Mouse (Mus musculus) heart, adult 18-20 months (tissue): ENCODE measurements around the gene Ptprg. TPM values are rescaled to one million over a fixed set of nuclear protein-coding genes. Genes with fewer than 3 reads are reported as not detected.

Experiments used
- DNase-seq, 2 experiments: peaks; one replicate each; pipeline ENCODE4 v3.0.0; 2021 to 2022; ENCODE audit warnings: mixed read lengths in 1 of 2
- total RNA-seq, 2 experiments: library from RNA; stranded (reverse); gene quantifications; 2 replicates each; pipeline ENCODE4 v1.2.3; 2021

The Ptprg gene
- total RNA-seq, 2 experiments from 2014 or later: 46.4 to 51.8 TPM

DNA sequence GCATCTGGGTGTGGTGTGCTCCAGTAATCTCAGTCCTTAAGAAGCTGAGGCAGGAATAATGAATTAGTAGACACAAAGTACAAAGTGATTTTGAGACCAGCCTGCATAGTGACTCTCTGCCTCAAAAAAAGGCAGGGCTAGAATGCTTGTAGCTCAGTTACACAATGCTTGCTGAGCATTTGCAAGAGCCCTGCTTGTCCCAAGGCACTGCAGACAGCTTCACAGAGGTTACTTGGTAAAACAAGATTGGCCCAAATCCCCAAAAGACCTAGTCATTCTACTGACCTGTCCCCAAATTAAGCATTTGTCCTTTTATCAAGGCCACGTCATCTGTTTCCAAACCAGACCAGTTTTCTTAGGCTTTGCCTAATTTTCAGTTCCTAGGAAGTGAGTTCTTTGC lies 190.4 kb downstream of the Ptprg start:
- DNase-seq: no peak

GRCm38 (mm10) chr14:11752678-11753077 lies 199.3 kb downstream of the Ptprg start:
- DNase-seq: no peak

GRCm38 (mm10) chr14:11754656-11755055 lies 201.3 kb downstream of the Ptprg start:
- DNase-seq: no peak

- no peak for DNase-seq
Observed at GRCm38 (mm10) chr14:11758185-11758584, 204.9 kb downstream of the Ptprg start.

- DNase-seq: no peak
Observed at GRCm38 (mm10) chr14:11759356-11759755, 206.0 kb downstream of the Ptprg start.

DNA sequence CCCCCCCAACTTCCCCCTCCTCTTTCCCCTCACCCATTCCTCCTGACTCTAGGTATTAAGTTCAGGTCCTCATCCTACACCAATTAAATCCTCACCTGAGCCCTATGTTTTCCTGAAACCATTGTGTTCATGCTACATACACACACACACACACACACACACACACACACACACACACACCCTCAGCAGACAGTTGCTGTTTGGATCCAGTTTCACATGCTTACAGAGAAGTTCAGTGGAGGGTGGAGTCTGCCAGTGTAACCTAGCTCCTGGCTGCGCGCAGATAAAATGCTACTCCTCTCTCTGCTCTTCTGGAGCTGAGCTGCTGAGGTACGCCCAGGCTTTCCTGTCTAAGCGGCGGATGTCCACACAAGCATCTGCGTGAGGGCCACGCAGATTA lies 209.7 kb downstream of the Ptprg start:
- DNase-seq: no peak

GRCm38 (mm10) chr14:11772736-11773135 lies 219.4 kb downstream of the Ptprg start:
- no peak for DNase-seq

DNA sequence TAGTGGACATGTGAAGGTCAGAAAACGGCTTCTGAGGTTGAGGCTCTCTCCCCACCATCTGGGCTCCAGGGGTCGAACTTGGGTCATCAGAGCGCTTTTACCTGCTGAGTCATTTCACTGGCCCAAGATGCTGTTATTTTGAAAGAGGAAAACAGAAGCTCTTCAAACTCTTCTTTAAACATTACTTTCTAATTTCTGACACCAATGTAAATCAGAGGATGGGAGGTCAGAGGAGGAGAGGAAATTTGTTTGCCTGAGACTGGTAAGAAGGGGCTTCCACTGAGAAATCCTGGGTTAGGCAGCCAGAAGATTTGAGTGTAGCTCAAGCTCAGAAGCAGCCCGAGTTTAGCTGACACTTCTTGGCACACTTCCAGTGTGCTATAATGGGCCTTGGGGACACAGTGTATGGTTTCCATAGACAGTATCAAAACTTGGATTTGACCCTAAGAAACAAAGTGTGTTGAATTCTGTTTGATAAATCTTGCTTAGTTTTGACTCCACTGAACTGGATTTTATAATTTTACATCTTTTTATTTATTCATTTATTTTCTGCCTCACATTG lies 221.2 kb downstream of the Ptprg start:
- DNase-seq: peak; percentile 36 to 37

DNA sequence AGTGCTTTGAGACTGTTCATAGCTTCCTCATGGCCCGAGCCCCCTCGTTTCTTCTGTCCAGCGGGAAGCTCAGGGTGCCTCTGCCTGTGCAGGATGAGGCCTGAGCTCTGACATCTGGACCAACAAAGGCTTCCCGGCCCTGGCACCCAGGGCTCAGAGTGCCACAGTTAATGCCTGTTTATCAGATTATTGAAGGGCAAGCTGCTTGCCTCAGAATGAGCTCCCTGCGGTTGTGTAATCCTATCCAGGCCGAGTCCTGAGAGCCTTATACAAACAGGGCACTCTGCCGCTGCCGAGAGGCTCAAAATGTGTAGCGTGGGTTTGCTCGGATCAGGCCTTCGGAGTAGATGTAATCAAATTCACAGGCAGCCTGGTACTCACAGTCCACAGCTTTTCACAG lies 221.9 kb downstream of the Ptprg start:
- peak; percentile 59 to 65 for DNase-seq

GRCm38 (mm10) chr14:11775951-11776495 lies 222.7 kb downstream of the Ptprg start:
- DNase-seq: no peak

- DNase-seq: no peak
Observed at GRCm38 (mm10) chr14:11776566-11776965, 223.2 kb downstream of the Ptprg start.

DNA sequence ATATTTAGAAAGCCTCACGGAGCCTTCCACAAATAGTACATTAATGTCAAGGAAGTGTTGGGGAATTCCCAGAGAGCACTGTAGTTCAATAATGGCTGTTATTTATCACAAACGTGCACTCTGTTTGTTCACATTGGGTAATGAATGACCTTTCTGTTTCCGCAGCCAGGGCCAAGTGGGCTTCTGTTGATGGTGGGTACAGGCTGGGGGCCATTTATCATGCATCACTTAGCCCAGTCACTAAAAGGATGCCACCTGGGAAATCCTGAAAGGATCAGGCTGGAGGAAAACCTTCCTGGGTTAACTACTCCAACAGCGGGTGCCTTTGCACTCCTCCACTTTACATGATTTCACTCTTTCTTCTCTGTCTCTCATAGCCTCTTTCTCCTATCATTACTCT lies 237.9 kb downstream of the Ptprg start:
- no peak for DNase-seq

DNA sequence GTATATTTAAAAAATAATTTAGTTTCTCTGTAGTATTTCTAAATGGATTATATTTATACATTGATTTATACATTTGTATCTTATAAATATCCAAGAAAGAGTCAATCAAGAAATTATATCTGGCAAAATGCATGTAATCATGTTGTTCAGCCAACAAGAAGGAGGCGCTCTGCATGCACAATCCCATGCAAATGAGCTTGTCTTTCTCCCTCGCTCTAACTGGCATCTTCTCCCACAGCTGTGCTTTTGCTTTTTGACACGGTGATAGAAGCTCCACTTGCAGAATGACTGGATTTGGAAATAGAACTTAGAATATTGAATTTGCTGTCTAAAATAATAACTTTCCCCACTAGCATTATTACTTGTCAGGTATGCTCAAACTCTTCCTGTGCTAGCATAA lies 240.5 kb downstream of the Ptprg start:
- DNase-seq: no peak

DNA sequence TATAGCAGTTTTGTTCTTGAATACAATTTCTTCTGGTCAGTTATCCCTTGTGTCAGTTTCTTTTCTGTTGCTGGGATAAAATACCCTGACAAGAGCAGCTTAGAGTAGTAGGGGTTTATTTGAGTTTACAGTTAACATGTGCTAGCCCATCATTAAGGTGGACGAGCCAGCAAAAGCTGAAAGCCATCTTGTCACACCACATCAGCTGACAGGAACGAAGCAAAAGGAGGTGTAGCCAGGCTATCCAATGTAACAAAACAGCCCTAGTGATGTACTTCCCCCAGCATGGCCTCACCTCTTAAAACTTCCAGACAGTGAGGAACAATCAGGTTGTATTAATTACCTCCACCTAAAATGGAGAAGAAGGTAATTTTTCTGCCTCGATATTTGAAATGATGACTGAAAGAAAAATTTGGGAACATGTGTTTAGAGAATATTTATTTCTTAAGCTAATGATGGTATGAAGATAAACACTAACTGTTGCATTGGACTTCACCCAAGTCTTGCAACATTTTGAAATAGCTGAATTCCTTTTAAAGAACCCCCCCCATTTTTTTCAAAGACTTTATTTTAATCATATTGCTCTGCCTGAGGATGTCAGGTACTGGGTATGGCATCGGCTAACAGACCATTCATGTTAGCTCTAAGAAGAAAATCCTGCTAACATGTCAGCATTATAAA lies 249.2 kb downstream of the Ptprg start:
- no peak for DNase-seq

GRCm38 (mm10) chr14:11806674-11807073 lies 253.3 kb downstream of the Ptprg start:
- DNase-seq: no peak

DNA sequence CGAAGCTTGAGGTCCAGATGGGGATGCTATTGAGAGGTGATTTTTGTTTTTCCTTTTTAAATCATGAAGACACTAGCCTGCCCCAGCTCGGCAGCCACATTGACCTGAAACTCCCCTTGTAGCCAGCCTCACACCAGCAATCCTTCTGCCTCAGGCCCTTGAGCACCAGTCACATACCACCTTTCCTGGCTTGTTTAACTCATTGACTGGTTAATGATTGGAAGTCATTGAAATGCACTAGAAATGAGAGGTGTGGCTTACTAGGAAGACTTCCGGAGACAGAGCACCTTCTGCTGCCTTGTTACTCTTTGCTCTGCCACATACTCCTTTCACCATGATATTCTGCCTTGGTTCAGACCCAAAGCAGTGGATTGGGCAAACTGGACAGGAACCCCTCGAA lies 254.1 kb downstream of the Ptprg start:
- no peak for DNase-seq

DNA sequence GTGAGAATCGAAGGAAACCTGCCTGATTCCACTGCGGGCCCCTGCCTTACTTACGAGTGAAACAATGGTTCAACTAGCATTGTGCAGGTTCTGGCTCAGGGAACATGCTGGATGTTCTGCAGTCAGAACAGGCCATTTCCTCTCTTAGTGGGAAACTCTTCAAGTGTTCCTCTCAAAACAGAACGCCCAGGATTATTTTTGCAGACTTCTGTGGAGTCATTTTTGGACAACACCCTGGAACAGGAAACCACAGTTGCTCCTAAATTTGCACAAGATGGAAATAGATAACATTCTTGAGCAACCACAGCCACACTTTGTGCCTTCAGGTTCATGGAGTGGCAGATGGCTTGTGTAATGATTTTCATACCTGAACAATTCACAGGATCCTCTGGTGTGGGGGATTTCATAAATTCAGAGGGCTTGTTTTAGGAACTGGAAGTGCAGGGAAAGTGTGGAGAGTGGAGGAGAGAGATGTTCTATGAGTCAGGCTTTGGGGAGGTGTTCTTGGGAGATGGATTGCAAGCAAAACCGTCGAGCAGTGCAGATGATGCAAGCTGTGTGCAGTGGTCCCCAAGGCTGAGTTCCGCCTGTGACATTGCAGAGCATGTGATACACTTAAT lies 257.9 kb downstream of the Ptprg start:
- peak; percentile 71 to 88 for DNase-seq

GRCm38 (mm10) chr14:11812291-11812690 lies 259.0 kb downstream of the Ptprg start:
- no peak for DNase-seq

- peak in 1 of 2 experiments; percentile 16 for DNase-seq
Observed at GRCm38 (mm10) chr14:11814811-11815210, 261.5 kb downstream of the Ptprg start.

- DNase-seq: no peak
Observed at GRCm38 (mm10) chr14:11817236-11817635, 263.9 kb downstream of the Ptprg start.

DNA sequence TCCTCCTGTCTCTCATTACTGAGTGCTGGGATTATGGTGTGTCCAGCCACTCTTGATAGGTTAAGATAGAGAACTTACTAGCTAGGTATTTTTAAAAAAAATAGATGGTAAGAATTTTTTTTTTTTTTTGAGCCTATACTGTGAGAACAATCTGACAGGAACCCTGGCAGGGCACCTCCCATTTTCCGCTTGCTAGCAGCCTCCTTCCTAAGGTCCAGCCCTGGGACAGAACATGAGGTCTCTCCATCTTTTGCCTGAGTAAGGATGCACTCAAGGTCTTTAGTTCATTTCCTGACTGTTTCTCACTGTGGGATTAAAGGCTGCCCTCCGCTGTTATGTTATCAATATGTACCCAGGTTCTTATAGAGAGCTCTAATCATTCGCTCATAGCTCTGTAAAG lies 264.7 kb downstream of the Ptprg start:
- peak in 1 of 2 experiments; percentile 28 for DNase-seq

DNA sequence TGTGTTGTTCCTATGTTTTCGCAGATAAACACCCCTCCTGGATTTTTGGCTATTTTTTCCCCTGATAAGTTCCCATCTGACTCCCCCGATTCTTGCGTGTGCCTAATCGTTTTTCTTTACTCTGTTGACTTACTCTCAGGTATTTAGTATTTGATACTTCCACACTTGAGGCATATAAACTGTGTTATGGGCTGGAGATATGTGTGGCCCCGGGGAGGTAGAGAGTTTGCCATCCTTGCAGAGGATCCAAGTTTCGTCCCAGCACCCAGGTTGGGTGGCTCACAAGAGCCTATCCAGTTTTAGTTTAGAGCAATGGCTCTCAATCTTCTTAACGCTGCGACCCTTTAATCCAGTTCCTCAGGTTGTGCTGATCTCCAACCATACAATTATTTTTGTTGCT lies 265.4 kb downstream of the Ptprg start:
- DNase-seq: no peak

- no peak for DNase-seq
Observed at GRCm38 (mm10) chr14:11819326-11819725, 266.0 kb downstream of the Ptprg start.
